Mouse (Mus musculus) layer of hippocampus, adult 11-12 months (tissue): ENCODE measurements around the gene Rtp2.

Source experiments
- DNase-seq: peaks from one replicate; pipeline ENCODE4 v3.0.0; 2022; ENCODE audit warnings: low spot score

The Rtp2 gene

GRCm38 (mm10) chr16:23890151-23890550, 42.0 kb downstream of the Rtp2 start:
- DNase-seq: no peak

- DNase-seq: no peak
Observed at GRCm38 (mm10) chr16:23887910-23888579, 44.1 kb downstream of the Rtp2 start.

- no peak for DNase-seq
Observed at GRCm38 (mm10) chr16:23885098-23885497, 47.1 kb downstream of the Rtp2 start.
